Mouse (Mus musculus): Measurements from ENCODE around the gene C330007P06Rik.

- no peak for TF ChIP-seq TBP (conservative IDR thresholded peaks at IDR 0.05; ENCODE audit: low read depth, low read length)
- TF ChIP-seq CTCF (conservative IDR thresholded peaks at IDR 0.05 in 1 of 2, IDR thresholded peaks at IDR 0.05 in 1 of 2; ENCODE audit: low read depth in 2 of 2, low read length in 2 of 2): no peak
- no peak for TF ChIP-seq POLR2A (IDR thresholded peaks at IDR 0.05; ENCODE audit: low read depth, low read length)
- no peak for TF ChIP-seq ZMIZ1 (IDR thresholded peaks at IDR 0.05; ENCODE audit: low read depth, low read length)
- no peak for TF ChIP-seq TCF12 (IDR thresholded peaks at IDR 0.05; ENCODE audit: low read depth, low read length)
- no peak for TF ChIP-seq CHD1 (IDR thresholded peaks at IDR 0.05; ENCODE audit: low read depth, low read length)
- no peak for TF ChIP-seq KAT2A (IDR thresholded peaks at IDR 0.05; ENCODE audit: insufficient replicate concordance, low read length)
- no peak for TF ChIP-seq UBTF (IDR thresholded peaks at IDR 0.05; ENCODE audit: low read depth, low read length)
- TF ChIP-seq JUND (conservative IDR thresholded peaks at IDR 0.05; ENCODE audit: low read depth, low read length): no peak
- no peak for TF ChIP-seq ZC3H11A (IDR thresholded peaks at IDR 0.05; ENCODE audit: low read depth, low read length)
- TF ChIP-seq ZKSCAN1 (IDR thresholded peaks at IDR 0.05; ENCODE audit: borderline replicate concordance, low read depth, low read length): no peak
- TF ChIP-seq SIN3A (IDR thresholded peaks at IDR 0.05; ENCODE audit: low read length): no peak
- no peak for TF ChIP-seq POLR2AphosphoS2 (IDR thresholded peaks at IDR 0.05; ENCODE audit: low read depth, low read length)
These were observed 58.9 kb downstream of the C330007P06Rik start for GRCm38 (mm10) chrX:36815022-36815421.

Measured in CH12.LX (cell line).